Mouse (Mus musculus) limb, embryonic 13.5 days (tissue): ENCODE results near the gene Herc1. TPM values are rescaled to one million over a fixed set of nuclear protein-coding genes. Genes with fewer than 3 reads are reported as not detected.

Source experiments
- ATAC-seq: fragments of 200-750 bp; cut with Nextera tagmentation; 2 replicates; pipeline ENCODE4 v1.8.0; 2017; ENCODE audit warnings: low read depth, moderate number of reproducible peaks, moderate TSS enrichment; ENCODE audit not compliant: low FRiP score
- H3K27ac ChIP-seq: fragments of 300-500 bp; sonication (generic); 2 replicates; pipeline ENCODE4 v1.5.1; 2015; ENCODE audit warnings: inconsistent platforms, mild to moderate bottlenecking, moderate library complexity
- H3K27me3 ChIP-seq: fragments of 300-500 bp; sonication (generic); 2 replicates; pipeline ENCODE4 v1.6.1; 2015; ENCODE audit warnings: mild to moderate bottlenecking, inconsistent platforms
- H3K36me3 ChIP-seq: fragments of 300-500 bp; sonication (generic); 2 replicates; pipeline ENCODE4 v1.6.1; 2015; ENCODE audit warnings: inconsistent platforms, mild to moderate bottlenecking, moderate library complexity
- H3K4me1 ChIP-seq: fragments of 300-500 bp; sonication (generic); 2 replicates; pipeline ENCODE4 v1.6.1; 2015; ENCODE audit warnings: inconsistent platforms
- H3K4me2 ChIP-seq: fragments of 300-500 bp; sonication (generic); replicated peaks from 2 replicates; pipeline ENCODE4 v1.6.1; 2015; ENCODE audit warnings: inconsistent platforms, mild to moderate bottlenecking, moderate library complexity
- H3K4me3 ChIP-seq: fragments of 300-500 bp; sonication (generic); 2 replicates; pipeline ENCODE4 v1.5.1; 2015; ENCODE audit warnings: moderate library complexity, mild to moderate bottlenecking, inconsistent platforms
- H3K9ac ChIP-seq: fragments of 300-500 bp; sonication (generic); 2 replicates; pipeline ENCODE4 v1.6.1; 2015; ENCODE audit warnings: mild to moderate bottlenecking, inconsistent platforms
- H3K9me3 ChIP-seq: fragments of 300-500 bp; sonication (generic); 2 replicates; pipeline ENCODE4 v1.6.1; 2016; ENCODE audit warnings: inconsistent platforms
- WGBS: fragments of 180-500 bp; shearing (Covaris S2); methylation state at CpG from one replicate; pipeline ENCODE4 v1.1.7; 2015; 5-methylcytosine and 5-hydroxymethylcytosine counted together
- polyA plus RNA-seq: library from polyadenylated mRNA; unstranded; fragments of >200 nt; fragmentation: Nextera tagmentation; extraction: Ambion mirVana; gene quantifications from 2 replicates; pipeline ENCODE4 v1.2.1, GENCODE M21; 2015

Gene Herc1
- 23.7 and 25.8 TPM in 2 replicates for polyA plus RNA-seq

DNA sequence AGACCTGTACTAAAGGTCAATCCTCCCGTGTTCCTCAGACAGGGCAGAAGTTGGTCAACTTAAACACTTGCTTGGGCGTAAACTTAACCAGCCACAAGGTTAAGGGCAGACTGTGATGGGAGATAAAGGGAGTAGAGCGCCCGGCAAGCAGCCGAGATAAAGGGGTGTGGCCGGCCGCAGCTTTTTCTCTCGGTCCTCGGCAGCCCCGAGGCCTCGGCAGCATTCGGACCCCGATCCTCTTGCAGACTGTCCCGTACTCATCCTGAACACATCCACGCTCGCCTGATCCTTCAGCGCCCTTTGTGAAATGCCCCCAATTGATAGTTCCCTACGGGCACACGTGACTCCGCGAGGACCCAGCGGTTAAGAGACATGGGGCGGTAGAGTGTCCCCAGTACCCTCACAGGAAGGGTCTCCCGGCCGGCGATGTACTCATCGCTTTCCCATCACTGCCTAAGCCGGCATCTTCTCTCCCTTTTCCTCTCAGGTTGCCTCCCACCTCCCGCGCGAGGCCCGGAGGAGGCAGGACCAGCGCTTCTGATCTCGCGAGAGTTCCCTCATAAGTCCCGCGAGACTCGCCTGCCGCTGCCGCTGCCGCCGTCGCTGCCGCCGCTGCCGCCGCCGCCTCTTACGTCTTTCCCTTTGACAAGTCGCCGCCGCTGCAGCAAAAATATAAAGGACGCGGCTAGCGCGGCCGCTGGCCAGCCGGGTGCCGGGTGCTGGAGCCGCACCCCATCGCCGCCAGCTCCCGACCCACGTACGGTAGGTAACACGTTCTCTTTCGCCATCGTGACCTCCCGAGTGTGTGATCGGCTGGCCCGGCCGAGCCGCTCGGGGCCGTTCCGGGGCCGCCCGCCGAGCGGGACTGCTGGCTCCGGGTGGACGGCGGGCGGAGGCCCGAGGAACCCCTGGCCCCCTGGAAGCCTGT, at the start of gene Herc1:
Gene Herc1 (plus strand): TSS at position 591 of the 928 bp plus-strand sequence.
- ATAC-seq = peak; percentile 88
- H3K9me3 ChIP-seq = no peaks in the 10 kb centered on the region
- under 1% methylated on average over 85 of the region's 85 CpGs for WGBS

GRCm38 (mm10) chr9:66304320-66305090, 45.7 kb upstream of the Herc1 start:
- peak overlapping the region; percentile 62 for H3K4me2 ChIP-seq
- ATAC-seq = peak; percentile 35; the same call in 1 of the 2 replicates
- peaks cover 25% of the 10 kb centered on the region for H3K4me1 ChIP-seq
- 73% methylated on average over 3 of the region's 3 CpGs for WGBS
- no peaks in the 10 kb centered on the region for H3K36me3 ChIP-seq
- no peaks in the 10 kb centered on the region for H3K27me3 ChIP-seq
- 0 out of 2 replicates have a peak overlapping the region, but pooled peaks have one; percentile 3 for H3K27ac ChIP-seq
- H3K9me3 ChIP-seq = no peaks in the 10 kb centered on the region
- no peak overlapping the region for H3K9ac ChIP-seq
- H3K4me3 ChIP-seq = no peak overlapping the region

More for the DNA sequence above, at the start of gene Herc1:
- H3K27me3 ChIP-seq = no peaks in the 10 kb centered on the region
- peaks cover 21% of the 10 kb centered on the region for H3K4me1 ChIP-seq
- peak within 1 kb of the TSS; percentile 96 for H3K9ac ChIP-seq
- no peaks in the 10 kb centered on the region for H3K36me3 ChIP-seq
- peak within 1 kb of the TSS; percentile 93 for H3K4me2 ChIP-seq
- peak within 1 kb of the TSS; percentile 76 for H3K4me3 ChIP-seq
- peak within 1 kb of the TSS; percentile 82 for H3K27ac ChIP-seq

- Histone ChIP-seq H3K4me2 (peak overlapping the region; percentile 62), H3K9me3 (no peaks in the 10 kb centered on the region), H3K4me1 (peaks cover 25% of the 10 kb centered on the region), H3K9ac (0 out of 2 replicates have a peak overlapping the region, but pooled peaks have one; percentile 1), H3K27me3 (no peaks in the 10 kb centered on the region), H3K4me3 (peak overlapping the region; percentile 32), H3K36me3 (no peaks in the 10 kb centered on the region), H3K27ac (peak overlapping the region; percentile 11; the same call in 1 of the 2 replicates)
- WGBS = 39% methylated on average over 25 of the region's 25 CpGs
- peak; percentile 43; the same call in 1 of the 2 replicates for ATAC-seq
Observed at GRCm38 (mm10) chr9:66305121-66306112, 44.8 kb upstream of the Herc1 start.

DNA sequence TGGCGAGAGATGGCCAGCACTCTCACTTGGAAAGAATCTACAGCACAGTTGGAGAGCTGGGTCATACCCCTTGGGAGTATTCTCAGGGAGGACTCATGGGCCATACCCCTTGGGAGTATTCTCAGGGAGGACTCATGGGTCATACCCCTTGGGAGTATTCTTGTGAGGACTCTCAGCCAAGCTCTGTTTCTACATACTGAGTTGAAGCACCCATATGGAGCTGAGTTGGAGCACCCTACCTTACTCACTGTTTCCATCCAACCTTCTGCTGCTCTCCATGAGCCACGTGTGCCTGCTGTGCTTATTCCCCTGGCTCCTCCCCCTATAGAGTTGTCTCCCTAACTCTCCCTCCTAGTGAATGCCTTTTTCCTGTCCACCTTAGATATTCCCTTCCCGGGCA, 43.8 kb upstream of the Herc1 start:
- ATAC-seq = no peak
- H3K4me2 ChIP-seq = no peak overlapping the region
- H3K4me3 ChIP-seq = no peak overlapping the region
- no peaks in the 10 kb centered on the region for H3K9me3 ChIP-seq
- no peaks in the 10 kb centered on the region for H3K36me3 ChIP-seq
- H3K9ac ChIP-seq = no peak overlapping the region
- peaks cover 26% of the 10 kb centered on the region for H3K4me1 ChIP-seq
- 79% methylated on average over 3 of the region's 3 CpGs for WGBS
- no peaks in the 10 kb centered on the region for H3K27me3 ChIP-seq
- no peak overlapping the region for H3K27ac ChIP-seq

GRCm38 (mm10) chr9:66307341-66307740, 42.9 kb upstream of the Herc1 start:
- Histone ChIP-seq H3K36me3 (no peaks in the 10 kb centered on the region), H3K27ac (no peak overlapping the region), H3K9ac (no peak overlapping the region), H3K9me3 (no peaks in the 10 kb centered on the region), H3K27me3 (no peaks in the 10 kb centered on the region), H3K4me2 (no peak overlapping the region), H3K4me3 (no peak overlapping the region), H3K4me1 (peaks cover 29% of the 10 kb centered on the region)
- WGBS = 13% methylated on average over 2 of the region's 2 CpGs
- ATAC-seq = 0 out of 2 replicates have a peak, but pooled peaks have one; percentile 24

DNA sequence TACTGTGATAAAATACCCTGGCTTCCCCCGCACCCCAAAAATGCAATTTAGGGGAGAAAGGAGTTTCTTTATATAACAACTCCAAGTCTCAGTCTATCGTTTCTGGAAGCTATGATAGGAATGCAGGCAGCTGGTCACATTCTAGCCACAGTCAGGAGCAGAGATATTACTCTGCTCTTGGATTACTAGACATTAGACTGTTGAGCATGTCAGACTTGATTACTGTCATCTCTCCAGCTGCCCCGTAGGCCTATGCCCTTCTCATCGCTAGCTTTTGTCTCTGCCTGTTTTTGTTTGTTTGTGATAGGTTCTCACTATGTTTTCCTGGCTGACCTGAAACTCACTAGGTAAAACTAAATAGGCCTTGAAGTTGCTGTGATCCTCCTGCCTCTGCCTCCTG, 41.5 kb upstream of the Herc1 start:
- Histone ChIP-seq H3K4me2 (no peak overlapping the region), H3K36me3 (no peaks in the 10 kb centered on the region), H3K9ac (no peak overlapping the region), H3K4me1 (peaks cover 27% of the 10 kb centered on the region), H3K27me3 (0 out of 2 replicates have a peak, but pooled peaks cover 3% of the 10 kb centered on the region), H3K4me3 (no peak overlapping the region), H3K9me3 (no peaks in the 10 kb centered on the region), H3K27ac (no peak overlapping the region)
- ATAC-seq = no peak
- 84% methylated on average over 4 of the region's 4 CpGs for WGBS

DNA sequence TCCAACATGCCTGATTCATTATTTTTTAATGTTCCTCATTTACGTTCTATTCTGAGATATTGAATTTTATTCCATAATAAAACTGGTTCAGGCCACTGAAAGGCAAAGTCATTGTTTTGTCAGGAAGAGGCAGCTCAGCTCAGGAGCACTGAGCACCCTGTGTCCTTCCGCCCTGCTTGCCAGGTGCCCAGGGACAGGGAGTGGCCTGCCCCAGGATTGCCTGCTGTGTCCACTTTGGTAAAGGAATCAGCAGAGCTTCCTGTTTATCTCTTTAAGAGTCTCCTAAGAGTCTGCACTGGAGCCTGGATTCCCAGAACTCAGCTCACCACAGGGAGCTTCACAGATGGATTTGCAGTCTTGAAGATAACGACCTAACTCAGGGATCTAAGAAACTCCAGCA, 38.8 kb upstream of the Herc1 start:
- H3K4me2 ChIP-seq = no peak overlapping the region
- H3K36me3 ChIP-seq = no peaks in the 10 kb centered on the region
- ATAC-seq = no peak
- WGBS = 30% methylated on average over 3 of the region's 3 CpGs
- H3K4me3 ChIP-seq = no peak overlapping the region
- H3K9me3 ChIP-seq = no peaks in the 10 kb centered on the region
- no peak overlapping the region for H3K9ac ChIP-seq
- no peak overlapping the region for H3K27ac ChIP-seq
- 0 out of 2 replicates have a peak, but pooled peaks cover 3% of the 10 kb centered on the region for H3K27me3 ChIP-seq
- H3K4me1 ChIP-seq = 0 out of 2 replicates have a peak, but pooled peaks cover 3% of the 10 kb centered on the region

- no peak for ATAC-seq
- H3K27ac ChIP-seq = no peak overlapping the region
- H3K4me1 ChIP-seq = 0 out of 2 replicates have a peak, but pooled peaks cover under 1% of the 10 kb centered on the region
- no peak overlapping the region for H3K9ac ChIP-seq
- H3K36me3 ChIP-seq = no peaks in the 10 kb centered on the region
- WGBS = 77% methylated on average over 2 of the region's 2 CpGs
- 0 out of 2 replicates have a peak, but pooled peaks cover 4% of the 10 kb centered on the region for H3K9me3 ChIP-seq
- no peak overlapping the region for H3K4me2 ChIP-seq
- no peak overlapping the region for H3K4me3 ChIP-seq
- H3K27me3 ChIP-seq = 0 out of 2 replicates have a peak, but pooled peaks cover 3% of the 10 kb centered on the region
Observed at GRCm38 (mm10) chr9:66316603-66317002, 33.6 kb upstream of the Herc1 start.

GRCm38 (mm10) chr9:66322010-66322931, 28.0 kb upstream of the Herc1 start:
- Histone ChIP-seq H3K4me3 (no peak overlapping the region), H3K27me3 (no peaks in the 10 kb centered on the region), H3K27ac (no peak overlapping the region), H3K4me2 (no peak overlapping the region), H3K9me3 (0 out of 2 replicates have a peak, but pooled peaks cover 4% of the 10 kb centered on the region), H3K4me1 (no peaks in the 10 kb centered on the region), H3K9ac (no peak overlapping the region), H3K36me3 (no peaks in the 10 kb centered on the region)
- ATAC-seq = no peak
- WGBS = 86% methylated on average over 7 of the region's 7 CpGs

GRCm38 (mm10) chr9:66326879-66327278, 23.4 kb upstream of the Herc1 start:
- Histone ChIP-seq H3K36me3 (no peaks in the 10 kb centered on the region), H3K27ac (no peak overlapping the region), H3K9me3 (no peaks in the 10 kb centered on the region), H3K4me3 (no peak overlapping the region), H3K27me3 (no peaks in the 10 kb centered on the region), H3K9ac (no peak overlapping the region), H3K4me2 (no peak overlapping the region), H3K4me1 (peaks cover 6% of the 10 kb centered on the region; the same call in 1 of the 2 replicates)
- ATAC-seq = no peak
- WGBS = 76% methylated on average over 2 of the region's 2 CpGs
